Mouse (Mus musculus) cortical plate, adult 2 months (tissue): ENCODE measurements around the gene Mrpl10.

Experiments
- CTCF ChIP-seq: fragments of 200-500 bp; IDR thresholded peaks from 2 replicates; pipeline ENCODE4 v1.5.1; 2011; ENCODE audit warnings: mild to moderate bottlenecking, control low read depth, low read length; ENCODE audit not compliant: insufficient read depth; ENCODE audit errors: extremely low read depth
- POLR2A ChIP-seq: fragments of 200-500 bp; IDR thresholded peaks from 2 replicates; pipeline ENCODE4 v1.6.1; 2011; ENCODE audit warnings: mild to moderate bottlenecking, low read length, control low read depth; ENCODE audit not compliant: insufficient read depth; ENCODE audit errors: extremely low read depth

DNA sequence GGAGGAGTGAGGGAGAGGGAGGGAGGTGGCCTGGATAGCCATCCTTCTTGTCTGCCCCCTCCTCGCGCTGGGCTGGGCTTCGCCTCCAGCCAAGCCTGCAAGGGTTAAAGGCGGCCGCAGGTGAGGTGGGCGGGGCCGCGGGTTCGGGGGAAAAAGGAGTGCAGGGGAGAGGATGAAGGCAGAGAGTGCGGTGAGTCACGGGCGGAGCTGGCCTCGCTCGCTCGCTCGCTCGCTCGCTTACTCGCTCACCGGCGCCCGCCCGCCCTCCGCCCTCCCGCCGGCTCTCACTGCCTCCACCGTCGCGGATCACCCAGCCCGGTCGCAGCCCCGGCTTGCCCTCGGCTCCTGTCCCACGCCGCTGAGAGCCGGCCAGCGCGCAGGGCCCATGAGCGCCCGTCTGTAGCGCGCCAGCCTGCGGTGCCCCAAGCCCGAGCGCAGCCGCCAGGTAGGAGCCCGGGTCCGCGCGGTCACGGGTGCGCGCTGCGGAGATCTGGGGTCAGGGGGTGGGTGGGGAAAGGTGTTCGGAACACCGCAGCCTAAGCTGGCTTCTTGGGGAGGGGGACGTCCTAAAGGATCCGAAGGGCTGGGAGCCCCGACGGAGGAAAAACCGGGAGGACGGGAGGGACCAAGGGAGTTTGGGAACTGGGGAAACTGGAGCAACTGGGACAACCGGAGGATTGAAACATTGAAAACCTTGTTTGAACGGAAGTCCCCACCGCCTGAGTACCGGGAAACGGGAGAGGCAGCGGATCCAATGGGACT, 22.6 kb upstream of the Mrpl10 start:
- TF ChIP-seq POLR2A (no peak), CTCF (no peak)
